Mouse (Mus musculus): ENCODE measurements around the gene Crocc2. TPM values are rescaled to one million over a fixed set of nuclear protein-coding genes. Genes with fewer than 3 reads are reported as not detected.

Crocc2 gene
- total and polyA plus RNA-seq, 3 experiments: not detected

DNA sequence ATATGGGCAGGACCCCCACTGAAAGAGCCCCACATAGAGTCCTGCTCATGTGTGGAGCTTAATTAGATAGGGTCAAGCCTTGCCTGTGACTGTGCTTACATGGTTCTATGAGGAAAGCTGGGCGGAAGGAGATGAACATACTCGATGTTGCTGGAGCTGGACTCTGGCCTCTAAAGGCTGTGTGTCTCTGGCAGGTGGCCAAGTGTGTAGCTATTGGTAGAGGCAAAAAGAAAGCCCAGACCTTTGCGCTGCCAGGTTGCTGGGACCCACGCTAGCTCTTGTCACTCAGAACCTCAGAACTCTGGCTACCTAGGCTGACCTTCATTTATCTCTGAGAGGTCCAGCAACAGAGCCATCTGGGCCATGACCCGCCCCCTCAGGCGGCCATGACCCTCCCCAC, 30.0 kb upstream of the Crocc2 start:
- dilution Hi-C loops (cut with MboI; ENCODE audit: extremely low pct_ligation_motif_present, extremely low pct_unique_long_range_greater_than_20kb, low sequenced_read_pairs) (no loop called here), in situ Hi-C loops (cut with MboI; ENCODE audit: low pct_ligation_motif_present, low pct_unique_long_range_greater_than_20kb, low sequenced_read_pairs) (no loop called here)
- Histone ChIP-seq H3K4me1 (ENCODE audit: control insufficient read depth in 1 of 2, insufficient read depth in 2 of 2) (no peaks in the 10 kb centered on the region), H3K27me3 (replicated peaks) (peaks cover 98% of the 10 kb centered on the region), H3K36me3 (replicated peaks in 1 of 2; ENCODE audit: control insufficient read depth in 1 of 2, insufficient read depth in 1 of 2, low read length in 1 of 2) (no peaks in the 10 kb centered on the region), H3K9me3 (replicated peaks; ENCODE audit: low read length) (no peaks in the 10 kb centered on the region), H3K4me3 (replicated peaks in 1 of 3; ENCODE audit: low read depth in 2 of 3, low read length in 2 of 3, poor library complexity in 1 of 3) (no peak overlapping the region), H3K27ac (ENCODE audit: insufficient read depth, low read depth) (no peak overlapping the region), H3K9ac (ENCODE audit: insufficient read depth, low read depth) (no peak overlapping the region), H3K79me2 (replicated peaks; ENCODE audit: control insufficient read depth, extremely low read depth, insufficient read depth, poor library complexity, severe bottlenecking) (no peaks in the 10 kb centered on the region), H3K4me2 (ENCODE audit: insufficient read depth, low read depth, poor library complexity, severe bottlenecking) (no peak overlapping the region)
- no peak for DNase-seq (ENCODE audit: extremely low read depth)
- TF ChIP-seq E2F4 (IDR thresholded peaks at IDR 0.05; ENCODE audit: insufficient replicate concordance, low read depth, low read length): no peak
- no peak for TF ChIP-seq TCF12 (IDR thresholded peaks at IDR 0.05; ENCODE audit: low read depth, low read length)
- TF ChIP-seq ZMIZ1 (IDR thresholded peaks at IDR 0.05; ENCODE audit: low read depth, low read length): no peak
- TF ChIP-seq GABPA (IDR thresholded peaks at IDR 0.05; ENCODE audit: insufficient replicate concordance, low read depth, low read length): no peak
- no peak for TF ChIP-seq IRF4 (IDR thresholded peaks at IDR 0.05; ENCODE audit: low read depth, low read length)
- no peak for TF ChIP-seq EP300 (IDR thresholded peaks at IDR 0.05; ENCODE audit: low read length)
- TF ChIP-seq SIN3A (IDR thresholded peaks at IDR 0.05; ENCODE audit: low read length): no peak
- TF ChIP-seq MAZ (IDR thresholded peaks at IDR 0.05; ENCODE audit: low read depth, low read length): no peak
- TF ChIP-seq RAD21 (IDR thresholded peaks at IDR 0.05; ENCODE audit: low read depth, low read length): no peak

DNA sequence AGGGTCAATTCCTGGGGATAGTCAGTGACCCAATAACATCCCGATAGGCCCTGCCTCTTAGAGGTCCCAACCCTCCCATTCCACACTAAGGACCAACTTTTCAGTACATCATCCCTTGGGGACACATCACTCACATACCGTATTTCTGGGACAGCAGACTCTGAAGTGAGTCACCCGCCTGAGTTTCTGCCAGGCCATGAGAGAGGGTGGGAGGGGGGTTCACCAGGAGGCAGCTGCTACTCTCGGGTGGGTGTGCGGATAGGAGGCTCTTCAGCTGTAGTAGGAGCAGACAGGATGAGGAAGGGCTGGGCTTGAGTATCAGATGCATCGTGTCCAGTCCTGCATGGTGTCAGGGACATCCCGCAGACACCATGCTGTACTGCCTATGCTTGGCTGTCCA, 28.8 kb upstream of the Crocc2 start:
- no peaks in the 10 kb centered on the region for H3K9me3 ChIP-seq (replicated peaks; ENCODE audit: low read length)
- no peak overlapping the region for H3K4me2 ChIP-seq (ENCODE audit: insufficient read depth, low read depth, poor library complexity, severe bottlenecking)
- H3K4me3 ChIP-seq (replicated peaks in 1 of 3; ENCODE audit: low read depth in 2 of 3, low read length in 2 of 3, poor library complexity in 1 of 3): no peak overlapping the region
- dilution Hi-C loops (cut with MboI; ENCODE audit: extremely low pct_ligation_motif_present, extremely low pct_unique_long_range_greater_than_20kb, low sequenced_read_pairs): no loop called here
- no peak overlapping the region for H3K27ac ChIP-seq (ENCODE audit: insufficient read depth, low read depth)
- H3K36me3 ChIP-seq (replicated peaks in 1 of 2; ENCODE audit: control insufficient read depth in 1 of 2, insufficient read depth in 1 of 2, low read length in 1 of 2): no peaks in the 10 kb centered on the region
- no peak for TF ChIP-seq MAFK (IDR thresholded peaks at IDR 0.05; ENCODE audit: insufficient replicate concordance, low read length)
- no peak for TF ChIP-seq CTCF (conservative IDR thresholded peaks at IDR 0.05 in 1 of 2, IDR thresholded peaks at IDR 0.05 in 1 of 2; ENCODE audit: low read depth in 2 of 2, low read length in 2 of 2)
- no peak overlapping the region for H3K9ac ChIP-seq (ENCODE audit: insufficient read depth, low read depth)
- DNase-seq (ENCODE audit: extremely low read depth): no peak
- in situ Hi-C loops (cut with MboI; ENCODE audit: low pct_ligation_motif_present, low pct_unique_long_range_greater_than_20kb, low sequenced_read_pairs): no loop called here
- no peaks in the 10 kb centered on the region for H3K79me2 ChIP-seq (replicated peaks; ENCODE audit: control insufficient read depth, extremely low read depth, insufficient read depth, poor library complexity, severe bottlenecking)
- H3K4me1 ChIP-seq (ENCODE audit: control insufficient read depth in 1 of 2, insufficient read depth in 2 of 2): no peaks in the 10 kb centered on the region
- peaks cover 98% of the 10 kb centered on the region for H3K27me3 ChIP-seq (replicated peaks)

- Histone ChIP-seq H3K4me2 (ENCODE audit: insufficient read depth, low read depth, poor library complexity, severe bottlenecking) (no peak overlapping the region), H3K4me1 (ENCODE audit: control insufficient read depth in 1 of 2, insufficient read depth in 2 of 2) (no peaks in the 10 kb centered on the region), H3K9me3 (replicated peaks; ENCODE audit: low read length) (no peaks in the 10 kb centered on the region), H3K9ac (ENCODE audit: insufficient read depth, low read depth) (no peak overlapping the region), H3K27me3 (replicated peaks) (peaks cover 94% of the 10 kb centered on the region), H3K36me3 (replicated peaks in 1 of 2; ENCODE audit: control insufficient read depth in 1 of 2, insufficient read depth in 1 of 2, low read length in 1 of 2) (no peaks in the 10 kb centered on the region), H3K27ac (ENCODE audit: insufficient read depth, low read depth) (no peak overlapping the region), H3K4me3 (replicated peaks in 1 of 3; ENCODE audit: low read depth in 2 of 3, low read length in 2 of 3, poor library complexity in 1 of 3) (no peak overlapping the region), H3K79me2 (replicated peaks; ENCODE audit: control insufficient read depth, extremely low read depth, insufficient read depth, poor library complexity, severe bottlenecking) (no peaks in the 10 kb centered on the region)
- dilution Hi-C loops (cut with MboI; ENCODE audit: extremely low pct_ligation_motif_present, extremely low pct_unique_long_range_greater_than_20kb, low sequenced_read_pairs) (no loop called here), in situ Hi-C loops (cut with MboI; ENCODE audit: low pct_ligation_motif_present, low pct_unique_long_range_greater_than_20kb, low sequenced_read_pairs) (no loop called here)
- TF ChIP-seq E2F4 (IDR thresholded peaks at IDR 0.05; ENCODE audit: insufficient replicate concordance, low read depth, low read length) (no peak), POLR2A (IDR thresholded peaks at IDR 0.05; ENCODE audit: low read depth, low read length) (no peak), ETS1 (conservative IDR thresholded peaks at IDR 0.05; ENCODE audit: low read depth, low read length) (no peak), ELF1 (IDR thresholded peaks at IDR 0.05; ENCODE audit: low read depth, low read length) (no peak), MXI1 (IDR thresholded peaks at IDR 0.05; ENCODE audit: low read depth, low read length) (no peak), CHD2 (IDR thresholded peaks at IDR 0.05; ENCODE audit: low read length) (no peak), HCFC1 (IDR thresholded peaks at IDR 0.05; ENCODE audit: low read depth, low read length) (no peak), RAD21 (IDR thresholded peaks at IDR 0.05; ENCODE audit: low read depth, low read length) (no peak), SIN3A (IDR thresholded peaks at IDR 0.05; ENCODE audit: low read length) (no peak), CHD1 (IDR thresholded peaks at IDR 0.05; ENCODE audit: low read depth, low read length) (no peak), BHLHE40 (IDR thresholded peaks at IDR 0.05; ENCODE audit: low read depth, low read length) (no peak), SMC3 (IDR thresholded peaks at IDR 0.05; ENCODE audit: low read depth, low read length) (no peak), ZC3H11A (IDR thresholded peaks at IDR 0.05; ENCODE audit: low read depth, low read length) (no peak), KAT2A (IDR thresholded peaks at IDR 0.05; ENCODE audit: insufficient replicate concordance, low read length) (no peak), JUND (conservative IDR thresholded peaks at IDR 0.05; ENCODE audit: low read depth, low read length) (no peak)
- no peak for DNase-seq (ENCODE audit: extremely low read depth)
These were observed 25.7 kb upstream of the Crocc2 start for GRCm38 (mm10) chr1:93142871-93143270.
